Mouse (Mus musculus): ENCODE results near the gene Smco3.
"Not testable (repeated sequence)": the region's sequence is repeated elsewhere in the genome, so short reads cannot be mapped to it uniquely, and the experiment has no call there.

Gene Smco3

GRCm38 (mm10) chr6:136804705-136805408 is 30.4 kb downstream of the Smco3 start:
- DNase-seq: no peak

- peak; percentile 94 to 98 for DNase-seq
Observed at GRCm38 (mm10) chr6:136803739-136804633, 31.3 kb downstream of the Smco3 start, which contains the start of gene Hist4h4. Gene Hist4h4 (minus strand): TSS chr6:136804415.

GRCm38 (mm10) chr6:136803093-136803738 is 32.0 kb downstream of the Smco3 start:
- DNase-seq: no peak

- DNase-seq: no peak
Observed at GRCm38 (mm10) chr6:136801274-136801673, 34.0 kb downstream of the Smco3 start.

GRCm38 (mm10) chr6:136800710-136801109 is 34.5 kb downstream of the Smco3 start:
- no peak for DNase-seq

GRCm38 (mm10) chr6:136797874-136798693 is 37.2 kb downstream of the Smco3 start:
- not testable (repeated sequence) for DNase-seq

- no peak for DNase-seq
Observed at GRCm38 (mm10) chr6:136795850-136796249, 39.4 kb downstream of the Smco3 start.

GRCm38 (mm10) chr6:136795110-136795509 is 40.1 kb downstream of the Smco3 start:
- DNase-seq: no peak

GRCm38 (mm10) chr6:136793831-136794525 is 41.3 kb downstream of the Smco3 start:
- DNase-seq: no peak

- no peak for DNase-seq
Observed at GRCm38 (mm10) chr6:136792884-136793758, 42.1 kb downstream of the Smco3 start.

- no peak for DNase-seq
Observed at GRCm38 (mm10) chr6:136789391-136789971, 45.8 kb downstream of the Smco3 start.

- no peak for DNase-seq
Observed at GRCm38 (mm10) chr6:136782761-136783160, 52.5 kb downstream of the Smco3 start.

- no peak for DNase-seq
Observed at GRCm38 (mm10) chr6:136782146-136782545, 53.1 kb downstream of the Smco3 start.

- DNase-seq: no peak
Observed at GRCm38 (mm10) chr6:136781377-136781986, 53.8 kb downstream of the Smco3 start, which contains the start of gene Gucy2c. Gene Gucy2c (minus strand): TSS chr6:136781765.
